Mouse (Mus musculus): ENCODE measurements around the gene Bach2. TPM values are rescaled to one million over a fixed set of nuclear protein-coding genes. Genes with fewer than 3 reads are reported as not detected.

The Bach2 gene
- total and polyA plus RNA-seq, 2 experiments from 2014 or later: 13.9 to 14.7 TPM

- Histone ChIP-seq H3K27ac (no peak overlapping the region), H3K9ac (replicated peaks; ENCODE audit: low read length) (no peak overlapping the region), H3K9me3 (ENCODE audit: low read length) (no peaks in the 10 kb centered on the region), H3K36me3 (ENCODE audit: insufficient read depth, low read length) (no peaks in the 10 kb centered on the region), H3K4me2 (ENCODE audit: low read depth, low read length) (no peak overlapping the region), H3K27me3 (ENCODE audit: insufficient read depth, low read length) (no peaks in the 10 kb centered on the region), H3K4me1 (ENCODE audit: insufficient read depth, low read length) (peaks cover 36% of the 10 kb centered on the region), H3K4me3 (ENCODE audit: low read length) (no peak overlapping the region)
- no peak for ATAC-seq
- 68% methylated on average over 10 of the region's 10 CpGs for WGBS
- DNase-seq (ENCODE audit: low spot score): no peak
- TF ChIP-seq CTCF (IDR thresholded peaks at IDR 0.05; ENCODE audit: low read depth): no peak
Observed at GRCm38 (mm10) chr4:32386346-32386745, 147.7 kb downstream of the Bach2 start.

- Histone ChIP-seq H3K4me3 (ENCODE audit: low read length) (no peak overlapping the region), H3K9me3 (ENCODE audit: low read length) (no peaks in the 10 kb centered on the region), H3K4me1 (ENCODE audit: insufficient read depth, low read length) (peaks cover 30% of the 10 kb centered on the region), H3K9ac (replicated peaks; ENCODE audit: low read length) (no peak overlapping the region), H3K4me2 (ENCODE audit: low read depth, low read length) (no peak overlapping the region), H3K27ac (peak overlapping the region; percentile 36; the same call in 1 of the 2 replicates), H3K36me3 (ENCODE audit: insufficient read depth, low read length) (no peaks in the 10 kb centered on the region), H3K27me3 (ENCODE audit: insufficient read depth, low read length) (no peaks in the 10 kb centered on the region)
- no peak for TF ChIP-seq CTCF (IDR thresholded peaks at IDR 0.05; ENCODE audit: low read depth)
- DNase-seq (ENCODE audit: low spot score): no peak
- 61% methylated on average over 8 of the region's 8 CpGs for WGBS
- ATAC-seq: no peak
Observed at GRCm38 (mm10) chr4:32386931-32387330, 148.3 kb downstream of the Bach2 start.

GRCm38 (mm10) chr4:32387479-32388240 lies 149.1 kb downstream of the Bach2 start:
- Histone ChIP-seq H3K36me3 (ENCODE audit: insufficient read depth, low read length) (no peaks in the 10 kb centered on the region), H3K4me3 (ENCODE audit: low read length) (no peak overlapping the region), H3K4me1 (ENCODE audit: insufficient read depth, low read length) (peaks cover 27% of the 10 kb centered on the region), H3K9ac (replicated peaks; ENCODE audit: low read length) (no peak overlapping the region), H3K27ac (peak overlapping the region; percentile 32; the same call in 1 of the 2 replicates), H3K4me2 (ENCODE audit: low read depth, low read length) (no peak overlapping the region), H3K9me3 (ENCODE audit: low read length) (no peaks in the 10 kb centered on the region), H3K27me3 (ENCODE audit: insufficient read depth, low read length) (no peaks in the 10 kb centered on the region)
- 39% methylated on average over 11 of the region's 11 CpGs for WGBS
- TF ChIP-seq CTCF (IDR thresholded peaks at IDR 0.05; ENCODE audit: low read depth): no peak
- ATAC-seq (no peak), DNase-seq (ENCODE audit: low spot score) (peak; percentile 39)

DNA sequence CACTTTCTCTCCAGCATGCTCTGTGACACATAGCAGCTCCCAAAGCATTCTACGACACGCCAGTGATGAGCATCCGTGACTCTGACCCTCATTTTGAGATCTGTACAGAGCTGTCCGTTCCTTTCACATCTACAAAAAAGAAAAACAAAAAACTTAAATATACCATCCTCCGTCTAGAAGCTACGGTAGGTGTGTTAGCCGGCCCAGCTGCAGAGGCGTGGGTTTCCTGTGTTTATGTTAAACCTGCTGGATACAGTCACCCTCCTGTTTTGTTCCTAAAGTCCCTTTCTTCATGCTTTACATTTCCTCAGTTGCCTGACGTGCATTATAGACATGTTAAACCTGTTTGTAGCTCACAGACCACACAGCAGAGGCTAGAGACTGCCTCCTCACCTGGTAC lies 150.0 kb downstream of the Bach2 start:
- no peak overlapping the region for H3K4me2 ChIP-seq (ENCODE audit: low read depth, low read length)
- H3K9ac ChIP-seq (replicated peaks; ENCODE audit: low read length): no peak overlapping the region
- H3K9me3 ChIP-seq (ENCODE audit: low read length): no peaks in the 10 kb centered on the region
- 84% methylated on average over 9 of the region's 9 CpGs for WGBS
- no peaks in the 10 kb centered on the region for H3K27me3 ChIP-seq (ENCODE audit: insufficient read depth, low read length)
- ATAC-seq: no peak
- no peaks in the 10 kb centered on the region for H3K36me3 ChIP-seq (ENCODE audit: insufficient read depth, low read length)
- no peak for DNase-seq (ENCODE audit: low spot score)
- no peak for TF ChIP-seq CTCF (IDR thresholded peaks at IDR 0.05; ENCODE audit: low read depth)
- no peak overlapping the region for H3K27ac ChIP-seq
- no peak overlapping the region for H3K4me3 ChIP-seq (ENCODE audit: low read length)
- H3K4me1 ChIP-seq (ENCODE audit: insufficient read depth, low read length): peaks cover 27% of the 10 kb centered on the region

GRCm38 (mm10) chr4:32389107-32389800 lies 150.7 kb downstream of the Bach2 start:
- no peak overlapping the region for H3K27ac ChIP-seq

GRCm38 (mm10) chr4:32391260-32391659 lies 152.7 kb downstream of the Bach2 start:
- Histone ChIP-seq H3K27me3 (ENCODE audit: insufficient read depth, low read length) (no peaks in the 10 kb centered on the region), H3K9ac (replicated peaks; ENCODE audit: low read length) (no peak overlapping the region), H3K4me1 (ENCODE audit: insufficient read depth, low read length) (peaks cover 24% of the 10 kb centered on the region), H3K27ac (no peak overlapping the region), H3K9me3 (ENCODE audit: low read length) (no peaks in the 10 kb centered on the region), H3K4me3 (ENCODE audit: low read length) (no peak overlapping the region), H3K36me3 (ENCODE audit: insufficient read depth, low read length) (no peaks in the 10 kb centered on the region), H3K4me2 (ENCODE audit: low read depth, low read length) (no peak overlapping the region)
- no peak for TF ChIP-seq CTCF (IDR thresholded peaks at IDR 0.05; ENCODE audit: low read depth)
- ATAC-seq: no peak
- WGBS: 92% methylated on average over 8 of the region's 8 CpGs
- no peak for DNase-seq (ENCODE audit: low spot score)

More at GRCm38 (mm10) chr4:32389107-32389800, 150.7 kb downstream of the Bach2 start:
- no peak overlapping the region for H3K4me3 ChIP-seq (ENCODE audit: low read length)
- H3K9ac ChIP-seq (replicated peaks; ENCODE audit: low read length): no peak overlapping the region
- DNase-seq (ENCODE audit: low spot score): no peak
- H3K9me3 ChIP-seq (ENCODE audit: low read length): no peaks in the 10 kb centered on the region
- ATAC-seq: peak; percentile 39; the same call in 1 of the 2 replicates
- WGBS: 46% methylated on average over 14 of the region's 14 CpGs
- H3K27me3 ChIP-seq (ENCODE audit: insufficient read depth, low read length): no peaks in the 10 kb centered on the region
- no peak overlapping the region for H3K4me2 ChIP-seq (ENCODE audit: low read depth, low read length)
- no peak for TF ChIP-seq CTCF (IDR thresholded peaks at IDR 0.05; ENCODE audit: low read depth)
- H3K4me1 ChIP-seq (ENCODE audit: insufficient read depth, low read length): peaks cover 30% of the 10 kb centered on the region
- no peaks in the 10 kb centered on the region for H3K36me3 ChIP-seq (ENCODE audit: insufficient read depth, low read length)
